Mouse (Mus musculus): ENCODE data around the gene Susd4.

GRCm38 (mm10) chr1:182732695-182733094 is 31.0 kb upstream of the Susd4 start:
- no peak for TF ChIP-seq CTCF (IDR thresholded peaks at IDR 0.05; ENCODE audit: low read depth, low read length)
- TF ChIP-seq TAL1 (conservative IDR thresholded peaks at IDR 0.05; ENCODE audit: low read depth, low read length), result no peak
- no peak for TF ChIP-seq GATA1 (IDR thresholded peaks at IDR 0.05; ENCODE audit: borderline replicate concordance, low read length)

Data from G1E (cell line).